Mouse (Mus musculus) cerebellum, postnatal 10 days (tissue): ENCODE measurements around the gene Myh7.
"Not testable (repeated sequence)": the region's sequence is repeated elsewhere in the genome, so short reads cannot be mapped to it uniquely, and the experiment has no call there.

Experiments used
- DNase-seq, 2 experiments: peaks; one replicate each; pipeline ENCODE4 v3.0.0; 2021; ENCODE audit warnings: mixed read lengths in 2 of 2

The Myh7 gene

DNA sequence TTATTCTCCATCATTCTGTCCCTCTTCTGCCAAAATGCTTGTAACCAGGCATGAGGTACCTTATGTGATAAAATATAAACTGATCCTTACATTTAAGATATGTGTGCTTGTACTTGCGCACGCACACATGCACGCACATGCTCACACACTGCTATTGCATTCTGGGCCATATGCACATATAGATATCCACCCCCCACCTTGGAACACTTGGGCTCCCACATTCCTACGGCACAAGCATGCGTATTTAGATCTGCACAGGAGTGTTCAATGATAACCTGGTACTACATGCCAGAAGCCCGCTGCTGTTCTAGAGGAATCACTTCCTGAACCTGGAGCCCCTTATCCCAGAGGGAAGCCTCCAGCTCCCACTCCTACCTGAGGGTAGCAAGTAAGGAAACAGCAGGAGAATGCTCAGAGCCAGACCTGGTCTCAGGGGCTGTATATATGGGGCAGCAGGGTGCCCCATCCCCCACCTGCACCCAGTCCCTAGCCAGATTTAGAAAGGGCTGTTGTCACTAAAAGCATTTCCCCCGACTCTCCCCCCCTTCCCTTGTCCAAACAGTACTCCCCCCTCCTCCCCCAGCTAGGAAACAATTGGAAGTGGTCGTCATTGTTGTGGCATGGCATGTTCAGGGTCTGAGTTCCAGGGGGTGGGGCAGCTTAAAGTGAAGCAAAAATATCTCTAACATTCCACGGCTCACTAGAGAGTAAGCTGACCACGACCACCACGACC lies at the start of gene Myh7:
TSS of gene Myh7 (minus strand) at position 491 of the 733 bp plus-strand sequence.
- no peak for DNase-seq

DNA sequence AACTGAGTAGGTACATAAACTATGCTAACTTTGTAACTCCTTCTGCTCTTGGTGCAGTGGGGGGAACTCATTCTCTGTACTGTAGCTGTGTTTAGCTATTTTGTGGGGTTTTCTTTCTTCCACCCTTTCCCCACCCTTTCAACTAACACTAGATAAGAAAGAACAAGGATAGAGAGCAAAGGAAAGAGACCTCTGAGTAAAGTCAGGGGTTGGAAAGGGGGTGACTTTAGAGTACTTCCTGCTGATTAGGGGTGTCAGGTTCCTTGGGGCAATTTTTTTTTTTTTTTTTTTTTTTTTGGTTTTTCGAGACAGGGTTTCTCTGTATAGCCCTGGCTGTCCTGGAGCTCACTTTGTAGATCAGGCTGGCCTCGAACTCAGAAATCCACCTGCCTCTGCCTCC lies 49.3 kb upstream of the Myh7 start:
- not testable (repeated sequence) for DNase-seq

DNA sequence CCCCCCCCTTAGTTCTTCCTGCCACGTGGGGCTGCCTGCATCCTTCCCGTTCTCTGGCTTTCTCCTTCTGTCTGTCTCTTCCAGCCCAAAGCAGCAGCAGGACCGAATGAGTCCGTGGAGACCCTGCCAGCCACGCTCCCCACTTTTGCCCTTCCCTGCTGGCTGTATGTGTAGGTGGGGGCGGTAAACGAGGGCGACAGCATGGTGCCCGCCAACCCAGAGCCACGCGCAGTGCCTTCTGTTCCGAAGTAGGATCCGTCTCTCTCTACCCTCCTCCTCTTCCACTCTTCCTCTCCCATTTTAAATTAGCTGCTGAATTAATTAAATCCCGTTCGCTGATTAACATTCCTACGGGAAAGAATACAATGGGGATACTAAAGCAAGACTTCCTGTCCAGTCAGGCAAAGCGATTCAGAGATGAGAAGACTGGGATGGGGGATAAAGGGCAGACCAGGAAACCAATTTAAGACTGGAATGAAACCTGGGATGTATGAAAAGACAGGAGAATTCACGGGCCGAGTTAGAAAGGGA lies 38.3 kb upstream of the Myh7 start:
- DNase-seq, result peak; percentile 51 to 56

DNA sequence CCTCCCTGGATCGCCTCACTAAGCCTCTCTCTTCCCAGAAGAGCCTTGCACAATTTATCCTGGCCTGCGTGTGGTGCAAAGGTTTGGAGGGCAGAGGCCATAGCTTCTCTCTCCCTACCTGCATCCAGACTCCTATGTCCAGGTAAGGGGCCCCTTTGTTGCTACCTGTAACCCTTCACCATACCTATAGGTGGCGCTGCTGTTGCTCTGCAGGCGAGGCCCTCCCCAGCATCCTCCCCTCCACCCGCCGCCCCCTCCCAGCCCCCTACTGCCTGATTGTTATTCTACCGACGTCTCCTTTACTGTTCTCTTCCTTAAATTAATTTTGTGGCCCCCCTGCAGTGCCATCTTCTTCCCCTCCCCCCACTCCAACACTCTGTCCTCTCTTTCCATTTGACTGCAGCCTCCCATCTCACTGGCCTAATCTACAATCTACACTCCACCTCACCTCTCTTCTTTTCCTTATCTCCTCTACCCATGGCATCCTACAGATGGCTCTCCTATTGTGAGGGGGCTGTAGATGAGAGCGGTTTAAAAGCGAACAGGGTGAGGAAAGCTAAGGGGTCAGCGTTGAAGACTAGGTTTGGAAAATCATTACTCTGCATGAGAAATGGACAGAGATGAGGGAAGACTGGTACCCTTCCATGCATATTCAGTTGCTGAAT lies 34.7 kb upstream of the Myh7 start:
- peak; percentile 87 to 92 for DNase-seq

DNA sequence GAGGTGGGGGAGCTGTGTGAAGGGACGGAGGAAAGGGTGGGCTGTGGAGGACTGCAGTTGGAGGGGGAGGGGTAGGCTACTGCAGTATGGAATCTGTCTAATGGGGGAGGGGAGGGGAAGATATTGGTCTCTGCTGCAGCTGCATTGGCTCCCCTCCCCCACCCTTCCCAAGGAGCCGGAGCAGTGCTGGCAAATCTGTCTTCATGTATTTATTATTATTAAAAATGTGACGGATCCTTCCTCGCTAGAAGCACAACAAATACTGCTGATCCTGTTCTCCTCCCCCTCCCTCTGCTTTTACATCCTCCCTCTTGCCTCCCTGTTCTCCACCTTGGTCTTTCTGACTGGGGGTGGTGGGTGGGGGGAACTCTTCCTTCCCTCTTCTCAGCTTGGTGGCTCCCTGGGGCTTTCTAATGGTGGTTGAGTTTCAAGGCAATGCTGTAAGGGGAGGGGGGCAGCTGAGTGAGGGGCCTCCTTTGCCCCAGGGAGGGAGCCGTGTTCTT lies 34.0 kb upstream of the Myh7 start:
- DNase-seq, result peak; percentile 69 to 76

DNA sequence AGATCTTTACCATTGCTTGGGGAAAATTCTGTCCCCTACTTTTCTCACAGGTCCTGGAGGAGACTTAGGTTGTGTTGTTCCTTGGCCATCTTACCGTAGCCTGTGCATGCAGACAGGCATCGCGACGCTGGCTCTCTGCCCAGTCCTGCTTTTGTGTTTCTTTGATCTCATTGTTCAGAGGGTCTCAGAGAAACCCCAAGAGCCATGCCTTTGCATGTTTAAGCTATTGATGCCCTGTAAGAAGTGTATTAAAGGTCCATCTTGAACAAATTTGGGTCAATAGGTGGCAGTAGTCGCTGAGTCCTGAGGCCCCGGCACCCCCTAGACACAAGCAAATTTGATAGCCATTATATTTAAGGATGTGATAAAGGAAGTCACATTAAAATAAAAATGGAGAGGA lies 33.2 kb upstream of the Myh7 start:
- peak; percentile 72 to 84 for DNase-seq

DNA sequence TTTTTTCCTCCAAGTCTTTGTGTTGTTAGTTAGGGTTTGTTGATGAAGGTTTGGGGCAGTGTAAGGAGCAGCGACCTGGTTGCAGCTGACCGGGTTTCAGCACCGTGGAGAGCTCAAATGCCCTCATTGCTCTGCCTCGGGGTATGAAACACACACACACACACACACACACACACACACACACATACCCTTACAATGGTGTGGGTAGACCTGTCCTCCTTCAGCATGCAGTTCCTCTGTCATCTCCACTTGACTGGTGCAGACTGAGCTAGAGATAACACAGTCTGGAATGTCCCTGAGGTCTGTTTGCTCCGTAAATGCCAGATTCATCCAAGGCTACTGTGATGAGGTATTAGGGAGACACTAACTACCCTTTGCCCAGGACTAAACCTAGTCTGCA lies 32.8 kb upstream of the Myh7 start:
- DNase-seq, result no peak

DNA sequence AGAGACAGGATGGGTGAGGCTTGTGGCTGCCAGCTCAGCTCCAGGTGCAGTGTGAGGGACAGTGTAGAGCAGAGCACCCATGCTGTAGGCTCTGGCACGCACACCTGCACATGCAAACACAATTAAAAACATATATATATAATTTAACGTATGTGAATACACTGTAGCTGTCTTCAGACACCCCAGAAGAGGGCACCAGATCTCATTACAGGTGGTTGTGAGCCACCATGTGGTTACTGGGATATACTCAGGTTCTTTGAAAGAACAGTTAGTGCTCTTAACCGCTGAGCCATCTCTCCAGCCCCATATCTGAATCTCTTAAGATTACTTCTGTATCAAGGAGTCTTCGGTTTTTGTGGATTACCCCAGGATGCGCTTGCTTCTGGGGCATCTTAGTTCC lies 31.1 kb upstream of the Myh7 start:
- no peak for DNase-seq

DNA sequence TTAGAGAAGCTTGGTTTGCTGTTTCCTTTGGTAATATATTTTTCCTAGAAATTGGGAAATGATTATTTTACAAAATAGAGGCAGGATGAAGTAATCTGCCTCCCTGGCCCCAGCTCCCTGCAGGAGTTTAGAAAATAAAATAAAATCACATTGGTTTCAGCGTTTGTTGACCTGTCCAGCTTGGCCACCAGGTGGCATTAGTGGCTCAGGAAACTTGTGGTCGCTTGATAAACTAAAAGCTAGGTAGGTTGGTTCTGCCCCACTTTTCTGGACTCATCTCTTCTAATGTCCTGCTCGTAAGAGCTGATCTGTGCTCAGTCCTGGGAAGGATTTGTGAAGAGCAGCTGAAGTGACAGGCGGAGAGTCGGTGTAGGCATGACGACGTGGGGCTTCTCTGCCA lies 29.8 kb upstream of the Myh7 start:
- peak; percentile 87 for DNase-seq

DNA sequence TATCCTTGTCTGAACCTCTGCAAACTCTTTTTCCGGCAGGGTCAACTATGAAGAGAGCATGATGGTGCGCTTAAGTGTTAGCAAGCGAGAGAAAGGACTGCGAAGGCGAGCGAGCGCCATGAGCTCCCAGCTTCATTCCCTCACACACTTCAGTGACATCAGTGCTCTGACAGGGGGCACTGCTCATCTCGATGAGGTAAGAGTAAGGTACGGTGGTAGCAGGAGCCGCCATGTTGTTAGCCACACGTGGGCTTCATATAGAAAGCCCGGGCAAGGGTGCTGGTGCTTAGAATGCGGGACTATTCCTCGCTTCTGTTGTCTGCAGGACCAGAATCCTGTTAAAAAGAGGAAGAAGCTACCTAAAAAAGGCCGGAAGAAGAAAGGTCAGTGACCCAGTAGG lies 28.6 kb upstream of the Myh7 start:
- no peak for DNase-seq

DNA sequence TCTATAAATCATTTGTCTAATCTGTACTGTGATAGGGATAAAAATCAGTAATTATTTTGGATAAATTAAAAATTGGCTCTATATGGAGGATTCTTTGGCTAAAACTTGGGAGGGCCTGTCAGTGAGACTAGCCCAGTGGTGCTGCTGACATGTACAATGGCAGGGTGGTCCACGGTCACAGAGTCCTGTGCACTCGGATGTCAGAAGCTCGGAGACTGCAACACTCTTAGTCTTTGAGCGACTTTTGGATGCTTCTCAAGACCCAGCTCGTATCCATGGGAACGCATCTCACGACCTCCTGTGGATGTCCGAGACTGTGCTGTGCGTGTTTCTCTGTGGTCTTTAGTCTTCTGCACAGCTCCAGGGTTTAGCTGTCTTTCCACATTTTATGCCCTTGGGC lies 26.0 kb upstream of the Myh7 start:
- no peak for DNase-seq

DNA sequence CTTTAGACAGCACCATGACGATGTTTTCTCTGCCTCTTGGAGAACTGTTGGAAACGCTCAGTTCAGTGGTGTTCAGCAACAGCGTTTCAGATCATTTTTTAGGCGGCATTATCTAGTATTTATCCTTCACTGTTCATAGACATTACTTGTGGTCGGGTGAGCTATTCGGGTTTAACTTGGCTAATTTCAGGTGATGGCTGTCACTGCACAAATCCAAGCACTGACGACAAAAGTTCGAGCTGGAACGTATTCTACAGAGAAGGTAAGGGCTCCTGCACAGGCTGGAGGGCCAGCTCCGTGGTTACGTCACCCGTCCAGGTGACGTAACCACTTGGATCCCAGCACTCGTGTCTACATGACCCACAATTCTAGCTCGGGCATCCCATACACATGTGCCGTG lies 22.4 kb upstream of the Myh7 start:
- no peak for DNase-seq

DNA sequence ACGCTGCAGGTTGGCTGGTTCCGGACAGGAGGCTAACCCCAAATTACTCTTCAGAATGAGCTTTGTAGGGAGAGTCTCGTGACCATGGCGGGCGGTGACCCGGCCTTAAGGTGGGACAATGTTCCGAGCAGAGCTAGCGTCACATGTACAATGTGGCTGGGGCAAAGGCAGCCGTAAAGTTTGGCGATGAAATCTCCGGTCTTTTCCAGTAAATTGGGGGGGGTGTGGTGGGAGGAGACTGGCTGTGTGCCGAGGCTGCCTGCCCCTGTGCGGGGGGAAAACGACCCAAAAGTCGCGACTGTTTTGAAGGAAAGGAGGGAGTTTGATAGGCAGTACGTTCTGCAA lies 21.3 kb upstream of the Myh7 start:
- DNase-seq, result peak; percentile 53 to 59

DNA sequence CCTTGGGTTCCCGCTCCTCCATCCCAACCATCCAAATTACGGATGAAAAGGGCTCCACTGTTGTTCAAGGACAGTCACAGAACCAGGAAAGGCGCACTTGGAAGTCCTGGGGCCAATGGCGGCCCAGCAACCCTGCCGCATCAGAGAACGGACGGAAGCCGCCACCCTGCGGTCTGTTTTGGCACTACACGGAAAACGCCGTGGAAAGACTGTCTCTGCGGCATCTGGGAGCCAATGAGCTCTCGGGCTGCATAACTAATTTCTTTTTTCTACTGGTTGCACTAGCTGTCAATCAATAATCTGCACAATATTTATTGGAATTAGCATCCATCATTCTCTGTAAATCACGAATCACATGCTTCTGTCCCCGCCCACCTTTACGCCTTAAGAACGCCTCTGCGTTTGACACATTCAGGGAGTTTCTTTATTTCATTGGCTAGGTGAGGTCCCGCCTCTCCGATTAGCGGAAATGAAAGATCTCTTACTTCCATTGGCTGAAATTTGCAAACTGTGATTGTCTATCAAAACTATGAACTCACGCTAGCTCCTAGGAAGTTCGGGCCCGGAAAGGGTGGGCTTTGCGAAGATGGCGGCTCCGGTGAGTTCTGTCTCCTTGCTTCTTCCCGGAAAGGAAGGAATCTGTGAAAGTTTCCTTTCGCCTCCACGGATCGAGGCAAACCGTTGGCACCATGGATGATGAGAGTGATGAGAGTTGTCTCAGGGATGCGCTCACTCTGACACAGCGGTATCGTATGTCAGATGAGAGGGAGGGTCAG lies 20.8 kb upstream of the Myh7 start, which contains the start of gene Ngdn:
TSS of gene Ngdn (plus strand) at position 464 of the 776 bp plus-strand sequence.
- DNase-seq, result peak; percentile 99

DNA sequence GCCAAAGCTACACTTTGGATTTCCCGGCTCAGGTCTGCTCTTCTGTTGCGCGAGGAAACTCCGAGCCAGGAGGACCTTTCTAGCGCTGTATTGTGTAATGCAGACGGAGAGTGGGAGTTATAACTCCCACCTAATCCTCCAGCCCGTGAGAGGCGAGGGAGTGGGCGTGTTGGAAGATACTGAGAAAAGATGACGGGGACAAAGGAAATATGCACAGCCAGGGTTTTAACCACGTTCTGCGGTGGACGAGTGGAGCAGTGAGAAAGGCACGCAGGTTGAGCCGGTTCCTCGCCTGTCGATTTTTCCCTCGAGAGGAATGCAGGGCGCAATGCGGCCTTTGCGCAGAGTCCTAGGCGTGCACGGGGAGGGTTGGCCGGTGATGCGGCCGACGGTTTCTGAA lies 20.2 kb upstream of the Myh7 start:
- DNase-seq, result no peak

DNA sequence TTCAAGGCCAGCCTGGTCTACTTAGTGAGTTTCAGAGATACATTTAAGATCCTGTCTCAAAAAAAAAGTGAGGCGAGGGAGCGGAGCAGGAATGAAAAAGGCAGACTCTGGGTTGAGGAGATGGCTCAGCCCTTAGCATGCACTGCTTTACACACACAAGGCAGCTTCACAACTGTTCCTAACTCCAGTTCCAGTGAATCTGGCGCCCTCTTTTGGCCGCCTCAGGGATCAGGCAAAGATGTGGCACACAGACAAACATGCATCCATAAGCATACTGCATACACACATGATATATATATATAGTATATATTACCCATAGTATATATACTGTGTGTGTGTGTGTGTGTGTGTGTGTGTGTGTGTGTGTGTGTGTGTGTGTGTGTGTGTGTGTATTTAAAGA lies 16.7 kb upstream of the Myh7 start:
- DNase-seq, result peak; percentile 49

DNA sequence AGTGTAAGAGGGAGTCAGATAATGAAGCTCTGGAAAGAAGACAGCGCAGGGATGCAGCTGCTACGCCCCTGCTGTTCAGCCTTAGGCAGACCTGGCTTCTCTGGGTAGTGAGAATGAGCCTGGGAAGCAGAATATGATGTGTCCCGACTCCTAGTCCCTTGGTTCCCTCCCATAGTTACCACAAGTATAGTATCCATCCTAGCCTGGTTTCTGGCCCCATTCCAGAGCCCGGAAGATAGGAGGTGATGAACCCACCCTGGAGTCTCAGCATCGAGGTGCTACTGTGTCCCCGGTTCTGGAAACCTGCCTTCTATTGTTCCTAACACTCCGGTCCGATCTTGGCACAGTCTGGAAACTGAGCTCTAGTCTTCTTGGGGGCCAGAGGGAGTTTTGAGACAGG lies 14.0 kb upstream of the Myh7 start:
- DNase-seq, result no peak

DNA sequence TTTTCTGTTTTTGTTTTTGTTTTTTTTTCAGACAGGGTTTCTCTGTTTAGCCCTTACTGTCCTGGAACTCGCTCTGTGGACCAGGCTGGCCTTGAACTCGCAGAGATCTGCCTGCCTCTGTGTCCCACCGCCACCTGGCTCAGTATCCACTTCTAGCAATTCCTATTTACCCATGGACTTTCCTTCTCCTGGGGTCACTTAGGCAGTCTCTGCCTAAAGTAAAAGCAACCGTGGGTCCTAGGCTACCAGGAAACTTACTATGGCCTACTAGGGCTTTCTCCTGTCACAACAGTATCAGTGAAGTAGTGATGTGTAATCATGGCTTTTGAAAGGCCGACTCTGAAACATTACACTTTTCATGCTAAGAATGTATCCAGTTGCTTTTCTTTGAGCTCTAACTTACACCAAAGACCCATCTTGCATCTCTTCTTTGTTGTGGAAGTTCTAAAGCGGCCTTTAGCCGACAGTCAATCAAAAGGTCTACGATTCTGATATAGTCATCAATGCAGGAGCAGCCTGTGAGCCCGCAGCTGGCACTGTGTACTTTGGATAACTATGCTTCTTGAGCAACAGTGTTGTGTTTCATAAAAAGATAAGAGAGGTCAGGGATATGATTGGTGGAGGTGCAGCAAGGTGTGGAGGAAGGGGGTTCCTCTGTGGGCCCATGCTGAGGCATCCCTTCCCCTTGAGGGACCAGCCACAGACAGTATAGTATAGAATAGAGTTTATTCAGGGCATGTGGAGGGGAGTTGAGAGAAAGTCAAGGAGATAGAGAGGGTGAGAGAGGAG lies 12.9 kb upstream of the Myh7 start:
- no peak for DNase-seq

DNA sequence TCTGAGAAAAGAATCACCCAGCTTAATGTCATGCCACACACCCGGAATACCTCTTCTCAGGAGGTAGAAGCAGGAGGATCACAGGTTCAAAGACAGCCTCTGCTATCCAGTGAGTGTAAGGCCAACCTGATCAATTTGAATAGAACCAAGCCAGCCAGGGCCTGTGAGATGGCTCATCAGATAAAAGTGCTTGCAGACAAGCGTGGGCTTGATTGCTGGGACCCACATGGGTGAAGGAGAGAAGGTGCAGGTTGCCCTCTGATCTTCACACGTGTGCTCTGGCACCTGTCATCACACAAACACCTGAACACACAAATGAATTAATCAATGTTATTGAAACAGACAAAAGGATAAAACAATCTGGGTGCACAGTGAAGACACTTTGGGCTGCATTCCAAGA lies 12.1 kb upstream of the Myh7 start:
- DNase-seq, result no peak

DNA sequence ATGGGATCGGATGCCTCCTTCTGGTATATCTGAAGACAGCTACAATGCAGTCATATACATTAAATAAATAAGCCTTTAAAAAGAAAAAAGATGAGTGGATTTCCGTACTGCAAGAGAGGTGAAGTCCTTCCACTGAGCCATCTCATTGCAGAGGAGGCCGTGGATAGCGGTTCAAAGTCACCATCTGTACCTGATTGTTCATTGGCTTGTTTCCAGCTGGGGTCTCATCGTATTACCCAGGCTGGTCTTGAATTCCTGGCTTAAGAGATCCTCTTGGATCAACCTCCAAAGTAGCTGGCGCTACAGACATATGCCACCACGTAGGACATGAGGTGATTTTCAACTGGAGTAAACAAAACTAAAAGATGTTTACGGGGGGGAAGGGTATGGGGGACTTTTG lies 11.5 kb upstream of the Myh7 start:
- DNase-seq, result peak; percentile 61 to 76

DNA sequence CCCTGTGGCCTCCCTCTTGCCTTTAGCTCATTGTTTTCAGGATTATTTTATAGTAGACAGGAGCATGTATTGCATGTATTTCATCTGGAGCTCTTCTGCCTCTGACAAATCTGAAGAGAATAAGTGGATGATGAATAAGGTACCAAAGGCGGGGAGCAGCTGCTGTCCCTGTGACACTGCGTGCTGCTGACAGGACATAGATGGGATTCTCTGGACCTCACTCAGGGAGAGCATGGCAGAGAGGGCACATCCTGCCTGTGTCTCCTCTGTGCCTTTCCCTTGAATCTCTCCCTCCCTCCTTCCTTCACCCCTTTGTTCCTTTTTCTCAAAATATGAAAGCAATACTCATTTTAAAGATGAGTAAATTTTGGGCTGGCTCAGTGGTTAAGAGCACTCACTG lies 11.1 kb upstream of the Myh7 start:
- DNase-seq, result no peak
